Mouse (Mus musculus): ENCODE measurements around the gene Ikzf2. TPM values are rescaled to one million over a fixed set of nuclear protein-coding genes. Genes with fewer than 3 reads are reported as not detected.

The Ikzf2 gene
- total and polyA plus RNA-seq, 2 experiments from 2014 or later, result 0.94 to 4.0 TPM

DNA sequence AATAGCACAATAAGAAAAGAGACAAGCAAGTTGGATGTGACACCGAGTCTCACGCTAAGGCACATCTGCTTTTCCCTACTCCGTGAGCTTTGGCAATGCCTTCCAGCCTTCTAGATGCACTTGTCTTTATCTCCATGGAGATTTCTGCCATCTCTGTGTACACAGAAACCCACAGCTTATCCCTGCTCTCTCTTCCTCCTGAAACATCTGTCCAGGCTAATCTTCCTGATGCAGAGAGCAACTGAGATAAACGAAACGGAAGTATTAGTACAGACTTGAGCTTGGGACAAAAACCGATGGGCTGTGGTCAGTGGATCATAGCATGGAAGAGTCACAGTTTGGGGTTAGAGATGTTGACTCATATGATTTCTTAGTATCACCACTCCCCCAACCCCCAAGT, 179.5 kb downstream of the Ikzf2 start:
- Histone ChIP-seq H3K27me3 (ENCODE audit: insufficient read depth, low read length) (no peaks in the 10 kb centered on the region), H3K9ac (replicated peaks; ENCODE audit: low read length) (no peak overlapping the region), H3K36me3 (ENCODE audit: insufficient read depth, low read length) (no peaks in the 10 kb centered on the region), H3K4me1 (ENCODE audit: insufficient read depth, low read length) (no peaks in the 10 kb centered on the region), H3K4me3 (ENCODE audit: low read length) (no peak overlapping the region), H3K4me2 (ENCODE audit: low read depth, low read length) (no peak overlapping the region), H3K9me3 (ENCODE audit: low read length) (no peaks in the 10 kb centered on the region), H3K27ac (no peak overlapping the region)
- TF ChIP-seq CTCF (IDR thresholded peaks at IDR 0.05; ENCODE audit: low read depth), result no peak
- DNase-seq (ENCODE audit: low spot score), result no peak
- WGBS, result 74% methylated on average over 6 of the region's 6 CpGs
- no peak for ATAC-seq

DNA sequence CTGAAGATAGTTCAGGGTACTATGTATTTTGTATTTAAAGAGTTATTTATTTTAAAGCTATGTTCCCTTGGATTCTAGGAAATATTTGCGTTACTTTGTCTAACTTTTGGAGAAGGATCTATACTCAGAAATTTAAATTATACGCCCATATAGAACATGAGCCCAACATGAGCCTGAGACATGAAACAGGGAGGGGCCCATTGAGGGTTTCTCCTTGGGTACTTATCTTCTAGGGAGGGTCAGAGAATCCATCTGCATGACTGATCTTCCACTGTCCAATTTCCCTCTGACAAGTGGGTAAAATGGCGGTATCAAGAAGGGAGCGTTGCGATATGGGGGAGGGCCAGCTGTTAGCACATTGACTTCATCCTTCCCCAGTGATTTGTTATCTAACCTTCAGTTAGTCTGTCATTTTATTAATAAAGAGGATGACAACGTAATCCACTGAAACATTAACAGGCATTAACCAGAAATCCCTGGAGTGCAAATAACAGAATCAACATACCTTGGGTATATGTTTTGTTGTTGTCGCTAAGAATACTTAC, 180.4 kb downstream of the Ikzf2 start:
- Histone ChIP-seq H3K36me3 (ENCODE audit: insufficient read depth, low read length) (no peaks in the 10 kb centered on the region), H3K9me3 (ENCODE audit: low read length) (no peaks in the 10 kb centered on the region), H3K4me3 (ENCODE audit: low read length) (no peak overlapping the region), H3K27me3 (ENCODE audit: insufficient read depth, low read length) (no peaks in the 10 kb centered on the region), H3K9ac (replicated peaks; ENCODE audit: low read length) (no peak overlapping the region), H3K4me2 (ENCODE audit: low read depth, low read length) (no peak overlapping the region), H3K27ac (no peak overlapping the region), H3K4me1 (ENCODE audit: insufficient read depth, low read length) (no peaks in the 10 kb centered on the region)
- ATAC-seq (no peak), DNase-seq (ENCODE audit: low spot score) (no peak)
- WGBS, result 95% methylated on average over 7 of the region's 7 CpGs
- no peak for TF ChIP-seq CTCF (IDR thresholded peaks at IDR 0.05; ENCODE audit: low read depth)

DNA sequence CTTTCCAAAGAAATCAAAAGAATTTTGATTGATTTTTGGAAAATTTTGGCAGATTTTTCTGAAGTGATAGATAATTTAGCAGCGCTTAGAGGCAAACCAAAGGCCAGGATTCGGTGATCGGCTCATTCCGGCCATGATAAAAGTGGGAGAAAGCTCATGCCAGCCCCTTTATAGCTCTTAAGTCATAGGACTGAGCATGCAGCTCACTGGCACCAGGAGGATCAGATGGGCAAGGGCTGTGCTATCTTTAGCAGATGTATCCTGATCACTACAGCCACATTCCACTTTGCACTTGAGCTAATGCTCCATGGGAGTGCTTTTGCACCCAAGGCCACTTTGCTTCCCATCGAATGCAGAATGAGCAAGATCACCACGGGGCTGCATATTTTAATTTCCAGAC, 181.0 kb downstream of the Ikzf2 start:
- H3K27ac ChIP-seq, result no peak overlapping the region
- 96% methylated on average over 6 of the region's 6 CpGs for WGBS
- H3K9me3 ChIP-seq (ENCODE audit: low read length), result no peaks in the 10 kb centered on the region
- H3K27me3 ChIP-seq (ENCODE audit: insufficient read depth, low read length), result no peaks in the 10 kb centered on the region
- TF ChIP-seq CTCF (IDR thresholded peaks at IDR 0.05; ENCODE audit: low read depth), result no peak
- H3K9ac ChIP-seq (replicated peaks; ENCODE audit: low read length), result no peak overlapping the region
- no peak overlapping the region for H3K4me2 ChIP-seq (ENCODE audit: low read depth, low read length)
- H3K4me3 ChIP-seq (ENCODE audit: low read length), result no peak overlapping the region
- ATAC-seq, result no peak
- no peaks in the 10 kb centered on the region for H3K4me1 ChIP-seq (ENCODE audit: insufficient read depth, low read length)
- H3K36me3 ChIP-seq (ENCODE audit: insufficient read depth, low read length), result no peaks in the 10 kb centered on the region
- no peak for DNase-seq (ENCODE audit: low spot score)

DNA sequence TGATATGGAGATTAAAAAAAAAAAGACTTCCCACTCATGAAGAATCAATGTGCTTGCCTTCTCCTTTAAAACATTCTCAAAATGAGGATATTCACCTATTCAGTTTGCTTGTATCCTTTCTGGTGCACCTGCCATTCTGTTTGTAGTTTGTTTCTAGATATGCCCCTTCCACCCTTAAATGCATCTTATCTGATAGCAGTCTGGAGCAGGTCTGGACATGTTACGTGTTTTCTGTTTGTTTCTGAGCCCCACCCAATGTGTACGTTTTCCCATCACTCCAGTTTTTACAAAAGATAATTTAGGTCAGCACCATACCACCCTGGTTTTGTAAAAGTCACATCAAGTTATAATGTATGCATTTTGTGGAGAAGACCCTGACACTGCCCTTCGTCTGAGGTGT, 186.7 kb downstream of the Ikzf2 start:
- 86% methylated on average over 3 of the region's 3 CpGs for WGBS

DNA sequence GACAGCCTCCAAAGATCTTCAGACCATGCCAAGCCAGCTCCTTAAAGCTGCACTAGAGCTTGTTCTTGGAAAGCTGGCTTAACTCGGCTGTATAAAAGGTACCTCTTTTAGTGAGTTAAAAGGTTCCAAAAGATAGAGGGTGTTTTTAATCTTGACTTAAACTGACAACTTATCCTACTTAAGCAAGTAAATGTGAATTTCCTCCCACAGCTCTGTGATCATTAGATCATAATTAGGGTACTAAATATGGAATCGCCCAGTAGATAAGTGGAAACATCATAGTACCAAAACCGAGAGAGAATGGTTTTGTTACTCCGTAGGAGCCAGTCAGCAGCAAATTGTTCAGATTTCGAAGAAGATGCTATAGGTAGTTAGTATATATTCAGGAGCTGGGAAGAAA, 187.4 kb downstream of the Ikzf2 start:
- Histone ChIP-seq H3K4me3 (ENCODE audit: low read length) (no peak overlapping the region), H3K4me1 (ENCODE audit: insufficient read depth, low read length) (no peaks in the 10 kb centered on the region; the same call in 1 of the 2 replicates), H3K27ac (no peak overlapping the region), H3K27me3 (ENCODE audit: insufficient read depth, low read length) (no peaks in the 10 kb centered on the region), H3K36me3 (ENCODE audit: insufficient read depth, low read length) (no peaks in the 10 kb centered on the region), H3K9ac (replicated peaks; ENCODE audit: low read length) (no peak overlapping the region), H3K4me2 (ENCODE audit: low read depth, low read length) (no peak overlapping the region), H3K9me3 (ENCODE audit: low read length) (no peaks in the 10 kb centered on the region)
- DNase-seq (ENCODE audit: low spot score) (no peak), ATAC-seq (no peak)
- 87% methylated on average over 5 of the region's 5 CpGs for WGBS
- no peak for TF ChIP-seq CTCF (IDR thresholded peaks at IDR 0.05; ENCODE audit: low read depth)

More for the DNA sequence above, 186.7 kb downstream of the Ikzf2 start:
- no peaks in the 10 kb centered on the region for H3K27me3 ChIP-seq (ENCODE audit: insufficient read depth, low read length)
- DNase-seq (ENCODE audit: low spot score) (no peak), ATAC-seq (no peak)
- H3K27ac ChIP-seq, result no peak overlapping the region
- H3K9ac ChIP-seq (replicated peaks; ENCODE audit: low read length), result no peak overlapping the region
- no peak overlapping the region for H3K4me3 ChIP-seq (ENCODE audit: low read length)
- H3K36me3 ChIP-seq (ENCODE audit: insufficient read depth, low read length), result no peaks in the 10 kb centered on the region
- no peak overlapping the region for H3K4me2 ChIP-seq (ENCODE audit: low read depth, low read length)
- TF ChIP-seq CTCF (IDR thresholded peaks at IDR 0.05; ENCODE audit: low read depth), result no peak
- no peaks in the 10 kb centered on the region; the same call in 1 of the 2 replicates for H3K4me1 ChIP-seq (ENCODE audit: insufficient read depth, low read length)
- H3K9me3 ChIP-seq (ENCODE audit: low read length), result no peaks in the 10 kb centered on the region

DNA sequence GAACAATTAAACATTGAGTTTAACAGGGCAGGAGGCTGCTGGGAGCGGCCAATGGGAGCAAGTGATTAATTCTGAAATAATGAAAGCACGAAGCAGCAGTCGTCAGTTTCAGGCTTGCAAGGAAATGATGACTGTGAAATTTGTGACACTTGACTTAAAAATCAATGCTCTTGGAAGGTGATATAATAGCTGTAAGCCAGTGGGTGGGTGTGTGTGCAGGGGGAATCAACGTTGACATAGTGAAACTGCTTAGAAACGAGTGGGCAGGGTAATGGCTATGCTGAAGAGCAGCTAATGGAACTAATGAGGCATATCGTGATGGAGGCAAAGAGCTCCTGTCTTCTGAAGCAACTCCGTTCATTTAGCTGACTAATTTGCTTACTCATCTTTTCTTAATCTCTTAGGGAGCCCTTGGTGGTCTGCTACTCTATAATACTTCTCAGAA, 188.2 kb downstream of the Ikzf2 start:
- ATAC-seq, result no peak

DNA sequence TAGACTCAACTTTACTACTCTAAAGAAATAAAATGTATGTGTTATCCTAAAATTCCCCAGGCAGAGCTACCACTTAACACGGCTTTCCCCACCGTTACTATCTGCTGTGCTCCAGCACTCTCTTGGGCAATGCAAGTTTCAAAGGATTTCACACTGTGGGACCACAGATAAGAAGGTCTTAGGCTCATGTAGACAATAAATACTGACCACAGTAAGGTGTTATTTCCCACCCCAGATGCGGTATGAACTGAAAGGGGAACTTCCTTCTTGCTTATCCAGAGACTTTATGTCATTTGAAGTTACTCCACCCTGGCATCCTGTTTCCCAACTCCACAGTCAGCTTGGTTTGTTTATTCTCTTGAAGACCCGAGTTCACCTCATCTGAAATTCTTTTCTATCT, 191.0 kb downstream of the Ikzf2 start:
- no peaks in the 10 kb centered on the region for H3K36me3 ChIP-seq (ENCODE audit: insufficient read depth, low read length)
- H3K9me3 ChIP-seq (ENCODE audit: low read length), result no peaks in the 10 kb centered on the region
- no peaks in the 10 kb centered on the region; the same call in 1 of the 2 replicates for H3K4me1 ChIP-seq (ENCODE audit: insufficient read depth, low read length)
- H3K4me3 ChIP-seq (ENCODE audit: low read length), result no peak overlapping the region
- ATAC-seq (no peak), DNase-seq (ENCODE audit: low spot score) (no peak)
- no peak overlapping the region for H3K27ac ChIP-seq
- 79% methylated on average over 4 of the region's 4 CpGs for WGBS
- no peak overlapping the region for H3K9ac ChIP-seq (replicated peaks; ENCODE audit: low read length)
- H3K27me3 ChIP-seq (ENCODE audit: insufficient read depth, low read length), result no peaks in the 10 kb centered on the region
- no peak overlapping the region for H3K4me2 ChIP-seq (ENCODE audit: low read depth, low read length)
- TF ChIP-seq CTCF (IDR thresholded peaks at IDR 0.05; ENCODE audit: low read depth), result no peak

More for the DNA sequence above, 188.2 kb downstream of the Ikzf2 start:
- Histone ChIP-seq H3K9me3 (ENCODE audit: low read length) (no peaks in the 10 kb centered on the region), H3K4me1 (ENCODE audit: insufficient read depth, low read length) (no peaks in the 10 kb centered on the region; the same call in 1 of the 2 replicates), H3K27ac (no peak overlapping the region), H3K27me3 (ENCODE audit: insufficient read depth, low read length) (no peaks in the 10 kb centered on the region), H3K4me2 (ENCODE audit: low read depth, low read length) (0 out of 2 replicates have a peak overlapping the region, but pooled peaks have one; percentile 21), H3K9ac (replicated peaks; ENCODE audit: low read length) (no peak overlapping the region), H3K4me3 (ENCODE audit: low read length) (no peak overlapping the region), H3K36me3 (ENCODE audit: insufficient read depth, low read length) (no peaks in the 10 kb centered on the region)
- WGBS, result 18% methylated on average over 7 of the region's 7 CpGs
- TF ChIP-seq CTCF (IDR thresholded peaks at IDR 0.05; ENCODE audit: low read depth), result no peak
- DNase-seq (ENCODE audit: low spot score), result peak; percentile 7
